In the genomic region with DNA sequence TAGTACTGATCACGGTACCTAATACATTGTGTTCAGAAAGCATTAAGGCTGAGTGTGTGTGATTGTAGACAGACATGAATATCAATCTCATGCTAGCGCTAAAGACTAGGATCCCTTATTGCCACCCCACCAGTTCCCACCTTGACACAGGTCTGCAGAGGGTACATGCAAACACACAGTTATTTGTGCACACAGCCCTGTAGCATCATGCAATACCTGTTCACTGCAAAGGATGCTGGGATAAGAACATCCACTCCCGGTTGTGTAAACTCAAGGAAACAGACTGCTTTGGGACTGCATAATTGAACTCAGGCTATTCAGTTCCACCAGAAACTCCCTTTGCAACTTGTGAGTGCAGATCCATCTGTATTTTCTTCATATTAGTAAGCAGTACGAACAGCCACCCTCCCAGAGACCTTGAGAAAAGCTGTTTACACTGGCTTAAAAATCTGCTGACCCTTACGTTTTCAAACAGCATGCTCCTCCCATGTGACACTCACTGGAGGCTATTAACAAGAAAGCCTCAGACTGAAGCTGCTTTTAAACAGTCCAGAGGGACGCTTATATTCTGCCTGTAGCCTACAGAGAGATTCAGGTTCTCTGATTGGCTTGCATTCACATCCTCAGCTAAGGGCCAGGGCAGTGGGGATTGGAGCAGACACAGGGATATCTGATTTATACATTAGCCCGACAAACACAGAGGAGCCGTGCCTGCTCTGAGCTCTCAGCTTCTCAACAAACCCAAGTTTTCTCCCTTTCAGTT, we compare ENCODE assay signal across 9 mouse cellular contexts. TPM values are rescaled to one million over a fixed set of nuclear protein-coding genes. Genes with fewer than 3 reads are reported as not detected.
DNase-seq lines count a peak whose midpoint lies in the region; ATAC-seq lines count a peak whose summit lies in the region.
"Had no signal": no experiment of that assay in that cellular context is flagged by ENCODE, and none has a peak within 500 bp of the region (broad histone marks: within the 10 kb centered on the region; RNA-seq: fewer than 3 reads in every experiment).

No protein-coding gene starts in this region.

- no peak overlapping the region for H3K4me3 ChIP-seq in embryonic facial prominence, embryonic 12.5 days
- H3K4me3 ChIP-seq in hindbrain, embryonic 12.5 days = no peak overlapping the region
- peak overlapping the region; percentile 27; the same call in 1 of the 2 replicates for H3K4me3 ChIP-seq in midbrain, embryonic 10.5 days

- no peaks in the 10 kb centered on the region for H3K36me3 ChIP-seq in embryonic facial prominence, embryonic 12.5 days
- no peaks in the 10 kb centered on the region for H3K36me3 ChIP-seq in hindbrain, embryonic 12.5 days
- H3K36me3 ChIP-seq in midbrain, embryonic 10.5 days = no peaks in the 10 kb centered on the region

- H3K27ac ChIP-seq in embryonic facial prominence, embryonic 12.5 days = peak overlapping the region; percentile 86
- H3K27ac ChIP-seq in hindbrain, embryonic 12.5 days = peak overlapping the region; percentile 77
- peak overlapping the region; percentile 79 for H3K27ac ChIP-seq in midbrain, embryonic 10.5 days (replicated peaks)

- peaks cover 37% of the 10 kb centered on the region for H3K4me1 ChIP-seq in embryonic facial prominence, embryonic 12.5 days
- H3K4me1 ChIP-seq in hindbrain, embryonic 12.5 days = peaks cover 16% of the 10 kb centered on the region
- peaks cover 43% of the 10 kb centered on the region for H3K4me1 ChIP-seq in midbrain, embryonic 10.5 days

- intact Hi-C loops in left cerebral cortex, postnatal 4 days (cut with DNase I) = no loop called here

- no peaks in the 10 kb centered on the region for H3K9me3 ChIP-seq in embryonic facial prominence, embryonic 12.5 days
- no peaks in the 10 kb centered on the region for H3K9me3 ChIP-seq in hindbrain, embryonic 12.5 days (replicated peaks)
- H3K9me3 ChIP-seq in midbrain, embryonic 10.5 days (replicated peaks) = no peaks in the 10 kb centered on the region

- H3K9ac ChIP-seq in embryonic facial prominence, embryonic 12.5 days = no peak overlapping the region
- H3K9ac ChIP-seq in hindbrain, embryonic 12.5 days = no peak overlapping the region

- peak; percentile 92 for ATAC-seq in embryonic facial prominence, embryonic 12.5 days (ENCODE audit: insufficient number of reproducible peaks, insufficient read depth, low FRiP score, low TSS enrichment)
- ATAC-seq in hindbrain, embryonic 12.5 days (ENCODE audit: low FRiP score) = peak; percentile 87
- ATAC-seq in CD4-positive, CD25-positive, alpha-beta regulatory T cell, adult 4 months = no peak

- WGBS in embryonic facial prominence, embryonic 12.5 days = 38% methylated on average over 8 of the region's 8 CpGs
- WGBS in hindbrain, embryonic 12.5 days = 34% methylated on average over 8 of the region's 8 CpGs
- WGBS in midbrain, embryonic 10.5 days = 50% methylated on average over 8 of the region's 8 CpGs

- H3K27me3 ChIP-seq in embryonic facial prominence, embryonic 12.5 days = no peaks in the 10 kb centered on the region
- no peaks in the 10 kb centered on the region for H3K27me3 ChIP-seq in hindbrain, embryonic 12.5 days
- H3K27me3 ChIP-seq in midbrain, embryonic 10.5 days (ENCODE audit: low read depth, poor library complexity, severe bottlenecking) = no peaks in the 10 kb centered on the region

- 0 out of 2 replicates have a peak overlapping the region, but pooled peaks have one; percentile 15 for H3K4me2 ChIP-seq in embryonic facial prominence, embryonic 12.5 days (replicated peaks)
- H3K4me2 ChIP-seq in hindbrain, embryonic 12.5 days (replicated peaks) = peak overlapping the region; percentile 39

- DNase-seq in layer of hippocampus, adult 9-11 months = peak; percentile 39
- no peak for DNase-seq in layer of hippocampus, adult 11-12 months (ENCODE audit: low spot score)
- DNase-seq in midbrain, embryonic 10.5 days (ENCODE audit: low spot score) = peak; percentile 35
- no peak for DNase-seq in urinary bladder, postnatal 25 days (ENCODE audit: low spot score)
- no peak for DNase-seq in left cerebral cortex, postnatal 4 days

RNA-seq across cellular contexts. Expression of a gene that starts 42.8 kb away (rescaled TPM):
- polyA plus RNA-seq in embryonic facial prominence, embryonic 12.5 days (2016; fragmentation: Nextera tagmentation; extraction: Ambion mirVana) = 1.8 and 2.1 TPM in 2 replicates
- polyA plus RNA-seq in hindbrain, embryonic 12.5 days (2016; fragmentation: Nextera tagmentation; extraction: Ambion mirVana) = 2.4 and 2.5 TPM in 2 replicates
- 1.2 and 2.9 TPM in 2 replicates for polyA plus RNA-seq in midbrain, embryonic 10.5 days (2016; fragmentation: Nextera tagmentation; extraction: Ambion mirVana)
- polyA plus RNA-seq in CD4-positive, CD25-positive, alpha-beta regulatory T cell, adult 4 months (2017; shearing (Covaris generic)) = 10 to 100 TPM; 12.1 to 14.6 TPM
- total RNA-seq in left cerebral cortex, postnatal 4 days (2021) = 1 to 10 TPM; 4.7 to 6.5 TPM
- total RNA-seq: neutrophil, adult 5-6 weeks had no signal

Comparison
In these comparisons a context has a peak if more than half of its experiments do, and no peak if none do; other contexts are left out.
1. DNase-seq: peak in layer of hippocampus, adult 9-11 months (single experiment) and midbrain, embryonic 10.5 days (single experiment); none in layer of hippocampus, adult 11-12 months (single experiment), urinary bladder, postnatal 25 days (single experiment) and left cerebral cortex, postnatal 4 days (single experiment).
2. Peak in every context shown above with its lines, with median percentiles within 50 percentile points of each other: H3K27ac ChIP-seq.